Mouse (Mus musculus): Measurements from ENCODE around the gene Ccl12.

GRCm38 (mm10) chr11:82066953-82067571 is 34.6 kb upstream of the Ccl12 start:
- TF ChIP-seq CTCF (IDR thresholded peaks at IDR 0.05) (no peak), EP300 (IDR thresholded peaks at IDR 0.05) (no peak)

Data from lung, postnatal 0 days (tissue).